ENCODE assay signal across 7 mouse cellular contexts in genomic region chr7:16920818-16921791, GRCm38 (mm10). TPM values are rescaled to one million over a fixed set of nuclear protein-coding genes. Genes with fewer than 3 reads are reported as not detected.
DNase-seq lines count a peak whose midpoint lies in the region; ATAC-seq and TF ChIP-seq lines count a peak whose summit lies in the region.

No protein-coding gene starts in this region.

- ATAC-seq in forebrain, embryonic 11.5 days (replicated peaks; ENCODE audit: low FRiP score) = no peak
- ATAC-seq in neural tube, embryonic 12.5 days (ENCODE audit: low FRiP score, low read depth) = no peak

- no peaks in the 10 kb centered on the region for H3K9me3 ChIP-seq in forebrain, embryonic 11.5 days (ENCODE audit: control insufficient read depth, low read length)
- H3K9me3 ChIP-seq in neural tube, embryonic 12.5 days = no peaks in the 10 kb centered on the region

- H3K4me2 ChIP-seq in forebrain, embryonic 11.5 days (ENCODE audit: low read depth, low read length, severe bottlenecking) = peak overlapping the region; percentile 75
- peak overlapping the region; percentile 86 for H3K4me2 ChIP-seq in neural tube, embryonic 12.5 days (replicated peaks)

- peak overlapping the region; percentile 83 for H3K4me3 ChIP-seq in layer of hippocampus, adult 2 months
- peak overlapping the region; percentile 58 for H3K4me3 ChIP-seq in forebrain, embryonic 11.5 days (ENCODE audit: low read depth, low read length)
- peak overlapping the region; percentile 85 for H3K4me3 ChIP-seq in neural tube, embryonic 12.5 days

- peak overlapping the region; percentile 80 for H3K9ac ChIP-seq in forebrain, embryonic 11.5 days (ENCODE audit: low read length)
- peak overlapping the region; percentile 97 for H3K9ac ChIP-seq in neural tube, embryonic 12.5 days

- TF ChIP-seq CTCF in layer of hippocampus, adult 2 months (conservative IDR thresholded peaks at IDR 0.05) = no peak

- peak in 1 of 2 experiments; percentile 43 for DNase-seq in layer of hippocampus, adult 2 months (ENCODE audit: low spot score in 2 of 2)
- no peak for DNase-seq in layer of hippocampus, postnatal 14 days (ENCODE audit: low spot score in 2 of 2)
- peak; percentile 50 for DNase-seq in cerebellum, adult 8-10 months
- no peak for DNase-seq in forebrain, embryonic 11.5 days (ENCODE audit: low spot score)
- peak; percentile 63 for DNase-seq in kidney, postnatal 10 days
- no peak for DNase-seq in right cerebral cortex, postnatal 36 days (ENCODE audit: low spot score in 2 of 2)

- no peaks in the 10 kb centered on the region for H3K27me3 ChIP-seq in forebrain, embryonic 11.5 days (ENCODE audit: control insufficient read depth, insufficient read depth, low read length)
- H3K27me3 ChIP-seq in neural tube, embryonic 12.5 days (replicated peaks) = no peaks in the 10 kb centered on the region

- peaks cover 27% of the 10 kb centered on the region for H3K4me1 ChIP-seq in forebrain, embryonic 11.5 days (replicated peaks; ENCODE audit: control insufficient read depth, insufficient read depth, low read length)
- peaks cover 46% of the 10 kb centered on the region for H3K4me1 ChIP-seq in neural tube, embryonic 12.5 days

- peak overlapping the region; percentile 100 for H3K27ac ChIP-seq in layer of hippocampus, adult 2 months
- H3K27ac ChIP-seq in forebrain, embryonic 11.5 days (ENCODE audit: low read depth, low read length) = peak overlapping the region; percentile 55
- peak overlapping the region; percentile 60 for H3K27ac ChIP-seq in neural tube, embryonic 12.5 days

- peaks cover 15% of the 10 kb centered on the region; the same call in 1 of the 2 replicates for H3K36me3 ChIP-seq in forebrain, embryonic 11.5 days (ENCODE audit: control insufficient read depth, insufficient read depth, low read length)
- peaks cover 44% of the 10 kb centered on the region for H3K36me3 ChIP-seq in neural tube, embryonic 12.5 days

- WGBS in forebrain, embryonic 11.5 days = 45% methylated on average over 21 of the region's 21 CpGs
- 52% methylated on average over 21 of the region's 21 CpGs for WGBS in neural tube, embryonic 12.5 days

RNA-seq across cellular contexts. Expression of gene Calm3, which starts 2.8 kb away (rescaled TPM):
- 1,000 to 10,000 TPM; 2,074 to 2,160 TPM for total RNA-seq in layer of hippocampus, adult 2 months (2021)
- total RNA-seq in layer of hippocampus, postnatal 14 days (2021) = 1,000 to 10,000 TPM; 2,318 to 2,416 TPM
- polyA plus RNA-seq in forebrain, embryonic 11.5 days (2014; fragmentation: Nextera tagmentation; extraction: Ambion mirVana) = 276 and 285 TPM in 2 replicates
- 213 and 232 TPM in 2 replicates for polyA plus RNA-seq in neural tube, embryonic 12.5 days (2016; fragmentation: Nextera tagmentation; extraction: Ambion mirVana)

RNA-seq across cellular contexts. Expression of gene Ptgir, which starts 14.8 kb away (rescaled TPM):
- under 1 TPM; 0.10 to 0.20 TPM for total RNA-seq in layer of hippocampus, adult 2 months (2021)
- total RNA-seq in layer of hippocampus, postnatal 14 days (2021) = under 1 TPM in 1 of 2 experiments, not detected in 1; 0.28 TPM
- 0.11 and 0.39 TPM in 2 replicates for polyA plus RNA-seq in forebrain, embryonic 11.5 days (2014; fragmentation: Nextera tagmentation; extraction: Ambion mirVana)
- 1.5 and 3.0 TPM in 2 replicates for polyA plus RNA-seq in neural tube, embryonic 12.5 days (2016; fragmentation: Nextera tagmentation; extraction: Ambion mirVana)

RNA-seq across cellular contexts. Expression of gene Pnmal2, which starts 23.4 kb away (rescaled TPM):
- total RNA-seq in layer of hippocampus, adult 2 months (2021) = 100 to 1,000 TPM; 348 to 373 TPM
- total RNA-seq in layer of hippocampus, postnatal 14 days (2021) = 100 to 1,000 TPM; 240 to 246 TPM
- polyA plus RNA-seq in forebrain, embryonic 11.5 days (2014; fragmentation: Nextera tagmentation; extraction: Ambion mirVana) = 12.3 and 13.0 TPM in 2 replicates
- polyA plus RNA-seq in neural tube, embryonic 12.5 days (2016; fragmentation: Nextera tagmentation; extraction: Ambion mirVana) = 40.2 and 47.5 TPM in 2 replicates

RNA-seq across cellular contexts. Expression of gene Gng8, which starts 29.5 kb away (rescaled TPM):
- total RNA-seq in layer of hippocampus, adult 2 months (2021) = 1 to 10 TPM; 1.9 to 4.0 TPM
- 1 to 10 TPM; 1.5 to 1.9 TPM for total RNA-seq in layer of hippocampus, postnatal 14 days (2021)
- polyA plus RNA-seq in forebrain, embryonic 11.5 days (2014; fragmentation: Nextera tagmentation; extraction: Ambion mirVana) = 7.3 and 7.4 TPM in 2 replicates
- polyA plus RNA-seq in neural tube, embryonic 12.5 days (2016; fragmentation: Nextera tagmentation; extraction: Ambion mirVana) = 8.4 and 9.6 TPM in 2 replicates

RNA-seq across cellular contexts. Expression of gene Pnmal1, which starts 38.4 kb away (rescaled TPM):
- total RNA-seq in layer of hippocampus, adult 2 months (2021) = 100 to 1,000 TPM; 103 to 121 TPM
- total RNA-seq in layer of hippocampus, postnatal 14 days (2021) = 10 to 100 TPM; 72.5 to 74.5 TPM
- polyA plus RNA-seq in forebrain, embryonic 11.5 days (2014; fragmentation: Nextera tagmentation; extraction: Ambion mirVana) = 20.4 and 22.7 TPM in 2 replicates
- 25.6 and 26.2 TPM in 2 replicates for polyA plus RNA-seq in neural tube, embryonic 12.5 days (2016; fragmentation: Nextera tagmentation; extraction: Ambion mirVana)

Comparison
In these comparisons a context has a peak if more than half of its experiments do, and no peak if none do; other contexts are left out.
1. DNase-seq: peak in cerebellum, adult 8-10 months (single experiment) and kidney, postnatal 10 days (single experiment); none in layer of hippocampus, postnatal 14 days (0 of 2), forebrain, embryonic 11.5 days (single experiment) and right cerebral cortex, postnatal 36 days (0 of 2).
2. Peak in every context shown above with its lines, with median percentiles within 50 percentile points of each other: H3K27ac ChIP-seq and H3K4me3 ChIP-seq.